Mouse (Mus musculus): ENCODE data around the gene Rpl19.

- no peak for TF ChIP-seq POLR2A (IDR thresholded peaks at IDR 0.05; ENCODE audit: borderline replicate concordance, low read depth, low read length)
- TF ChIP-seq CTCF (IDR thresholded peaks at IDR 0.05; ENCODE audit: low read depth, low read length), result no peak
Measured at GRCm38 (mm10) chr11:98035977-98036377, 9.5 kb downstream of the Rpl19 start.
